ENCODE assay signal across 7 mouse cellular contexts in genomic region chr13:37824956-37825645, GRCm38 (mm10). TPM values are rescaled to one million over a fixed set of nuclear protein-coding genes. Genes with fewer than 3 reads are reported as not detected.
DNase-seq lines count a peak whose midpoint lies in the region; ATAC-seq lines count a peak whose summit lies in the region.

No protein-coding gene starts in this region.

- peaks cover 27% of the 10 kb centered on the region for H3K4me1 ChIP-seq in heart, embryonic 16.5 days (ENCODE audit: control insufficient read depth, insufficient read depth, low read length)
- peaks cover 3% of the 10 kb centered on the region; the same call in 1 of the 2 replicates for H3K4me1 ChIP-seq in limb, embryonic 11.5 days (ENCODE audit: control insufficient read depth, insufficient read depth, low read length)

- H3K36me3 ChIP-seq in heart, embryonic 16.5 days (ENCODE audit: control insufficient read depth, insufficient read depth): no peaks in the 10 kb centered on the region
- H3K36me3 ChIP-seq in limb, embryonic 11.5 days (ENCODE audit: control insufficient read depth, insufficient read depth, low read length): no peaks in the 10 kb centered on the region

- no peaks in the 10 kb centered on the region for H3K9me3 ChIP-seq in heart, embryonic 16.5 days (replicated peaks; ENCODE audit: control insufficient read depth, low read length)
- H3K9me3 ChIP-seq in limb, embryonic 11.5 days (ENCODE audit: control insufficient read depth, low read length): no peaks in the 10 kb centered on the region

- H3K9ac ChIP-seq in heart, embryonic 16.5 days (ENCODE audit: low read length): peak overlapping the region; percentile 94
- peak overlapping the region; percentile 83 for H3K9ac ChIP-seq in limb, embryonic 11.5 days (ENCODE audit: low read length)

- H3K4me2 ChIP-seq in heart, embryonic 16.5 days (ENCODE audit: low read depth, low read length): peak overlapping the region; percentile 93
- peak overlapping the region; percentile 93 for H3K4me2 ChIP-seq in limb, embryonic 11.5 days (ENCODE audit: low read depth, severe bottlenecking)

- H3K4me3 ChIP-seq in heart, embryonic 16.5 days (ENCODE audit: low read length): peak overlapping the region; percentile 92
- H3K4me3 ChIP-seq in limb, embryonic 11.5 days (ENCODE audit: low read depth, low read length): peak overlapping the region; percentile 88

- H3K27ac ChIP-seq in heart, embryonic 16.5 days (ENCODE audit: low read length): peak overlapping the region; percentile 97
- H3K27ac ChIP-seq in limb, embryonic 11.5 days (replicated peaks; ENCODE audit: low read depth, low read length): 0 out of 2 replicates have a peak overlapping the region, but pooled peaks have one; percentile 14

- 0 out of 2 replicates have a peak, but pooled peaks have one; percentile 4 for ATAC-seq in heart, embryonic 16.5 days (replicated peaks; ENCODE audit: extremely low read depth, insufficient read depth, low FRiP score)
- ATAC-seq in limb, embryonic 11.5 days (ENCODE audit: insufficient number of reproducible peaks, low FRiP score, low TSS enrichment, low read depth): peak; percentile 11; the same call in 1 of the 2 replicates

- DNase-seq in right cerebral cortex, adult 18-20 months: peak; percentile 24
- no peak for DNase-seq in right cerebral cortex, postnatal 14 days
- peak; percentile 25 for DNase-seq in c-Kit-negative CD71-positive TER-119-positive erythroid progenitor cells, embryonic 14.5 days (ENCODE audit: low read depth, low spot score)
- no peak for DNase-seq in limb, embryonic 11.5 days (ENCODE audit: low spot score)
- DNase-seq in naive thymus-derived CD4-positive, alpha-beta T cell, adult 2 months (ENCODE audit: low read depth): peak; percentile 61
- DNase-seq in Muller cell, postnatal 12 days (ENCODE audit: inconsistent ontology term): no peak

- H3K27me3 ChIP-seq in heart, embryonic 16.5 days (ENCODE audit: control insufficient read depth, insufficient read depth, low read length): no peaks in the 10 kb centered on the region
- no peaks in the 10 kb centered on the region for H3K27me3 ChIP-seq in limb, embryonic 11.5 days (ENCODE audit: control insufficient read depth, insufficient read depth, low read length)

- WGBS in heart, embryonic 16.5 days: 6% methylated on average over 27 of the region's 27 CpGs
- 1% methylated on average over 27 of the region's 27 CpGs for WGBS in limb, embryonic 11.5 days

RNA-seq across cellular contexts. Expression of gene Rreb1, which starts 46.9 kb away (rescaled TPM):
- polyA plus RNA-seq in heart, embryonic 16.5 days (2015; fragmentation: Nextera tagmentation; extraction: Ambion mirVana): 13.0 TPM in 2 replicates
- 5.4 and 7.5 TPM in 2 replicates for polyA plus RNA-seq in limb, embryonic 11.5 days (2014; fragmentation: Nextera tagmentation; extraction: Ambion mirVana)

Comparison
In these comparisons a context has a peak if more than half of its experiments do, and no peak if none do; other contexts are left out.
1. DNase-seq: peak in right cerebral cortex, adult 18-20 months (single experiment), c-Kit-negative CD71-positive TER-119-positive erythroid progenitor cells, embryonic 14.5 days (single experiment) and naive thymus-derived CD4-positive, alpha-beta T cell, adult 2 months (single experiment); none in right cerebral cortex, postnatal 14 days (single experiment), limb, embryonic 11.5 days (single experiment) and Muller cell, postnatal 12 days (single experiment).